Mouse (Mus musculus) hindbrain, postnatal 0 days (tissue): ENCODE measurements around the gene Ttll10. TPM values are rescaled to one million over a fixed set of nuclear protein-coding genes. Genes with fewer than 3 reads are reported as not detected.

ENCODE experiments used
- ATAC-seq: fragments of 200-750 bp; cut with Nextera tagmentation; 2 replicates; pipeline ENCODE4 v1.8.0; 2017; ENCODE audit warnings: mild to moderate bottlenecking, moderate TSS enrichment, moderate library complexity
- DNase-seq: peaks from one replicate; pipeline ENCODE4 v3.0.0-alpha.2; 2015; ENCODE audit warnings: low spot score
- H3K27ac ChIP-seq: fragments of 300-500 bp; sonication (generic); 2 replicates; pipeline ENCODE4 v1.5.1; 2014; ENCODE audit warnings: mild to moderate bottlenecking
- H3K27me3 ChIP-seq: fragments of 300-500 bp; sonication (generic); 2 replicates; pipeline ENCODE4 v1.6.1; 2014; ENCODE audit warnings: low read length, mixed read lengths; ENCODE audit not compliant: insufficient read depth
- H3K36me3 ChIP-seq: fragments of 300-500 bp; sonication (generic); 2 replicates; pipeline ENCODE4 v1.6.1; 2014; ENCODE audit warnings: low read length, mixed read lengths; ENCODE audit not compliant: insufficient read depth
- H3K4me1 ChIP-seq: fragments of 300-500 bp; sonication (generic); 2 replicates; pipeline ENCODE4 v1.6.1; 2014; ENCODE audit warnings: antibody characterized with exemption, low read length, mixed read lengths; ENCODE audit not compliant: insufficient read depth
- H3K4me2 ChIP-seq: fragments of 300-500 bp; sonication (generic); 2 replicates; pipeline ENCODE4 v1.6.1; 2014; ENCODE audit warnings: low read depth, mild to moderate bottlenecking, low read length, moderate library complexity, mixed read lengths
- H3K4me3 ChIP-seq: fragments of 300-500 bp; sonication (generic); 2 replicates; pipeline ENCODE4 v1.5.1; 2014; ENCODE audit warnings: low read length
- H3K9ac ChIP-seq: fragments of 300-500 bp; sonication (generic); replicated peaks from 2 replicates; pipeline ENCODE4 v1.6.1; 2014; ENCODE audit warnings: mild to moderate bottlenecking, low read length, moderate library complexity, mixed read lengths
- H3K9me3 ChIP-seq: fragments of 300-500 bp; sonication (generic); 2 replicates; pipeline ENCODE4 v1.6.1; 2016; ENCODE audit warnings: low read length, mixed read lengths
- CTCF ChIP-seq: IDR thresholded peaks from 2 replicates; pipeline ENCODE4 v1.5.1; 2016; ENCODE audit warnings: antibody characterized with exemption, control low read depth, low read depth
- WGBS: fragments of 180-500 bp; shearing (Covaris S2); extraction: QIAGEN DNeasy Blood & Tissue Kit; methylation state at CpG from one replicate; pipeline ENCODE4 v1.1.7; 2014; 5-methylcytosine and 5-hydroxymethylcytosine counted together
- polyA plus RNA-seq: library from polyadenylated mRNA; unstranded; fragments of >200 nt; fragmentation: Nextera tagmentation; extraction: Ambion mirVana; gene quantifications from 2 replicates; pipeline ENCODE4 v1.2.1, GENCODE M21; 2015
- total RNA-seq: library from RNA; depleted of rRNA; stranded (reverse); fragments of >200 nt; gene quantifications from 2 replicates; pipeline ENCODE4 v1.2.3, GENCODE M21; 2014

The Ttll10 gene
- total and polyA plus RNA-seq, 2 experiments from 2014 or later: 0.08 to 0.26 TPM

GRCm38 (mm10) chr4:156055173-156055572, 4.0 kb downstream of the Ttll10 start:
- 92% methylated on average over 5 of the region's 5 CpGs for WGBS

GRCm38 (mm10) chr4:156054606-156055005, 4.6 kb downstream of the Ttll10 start:
- ATAC-seq: no peak
- TF ChIP-seq CTCF: no peak
- no peak for DNase-seq
- Histone ChIP-seq H3K4me2 (no peak overlapping the region), H3K9ac (no peak overlapping the region), H3K27ac (no peak overlapping the region), H3K4me1 (no peaks in the 10 kb centered on the region), H3K36me3 (no peaks in the 10 kb centered on the region), H3K27me3 (no peaks in the 10 kb centered on the region), H3K9me3 (no peaks in the 10 kb centered on the region), H3K4me3 (no peak overlapping the region)
- 91% methylated on average over 6 of the region's 6 CpGs for WGBS

More at GRCm38 (mm10) chr4:156055173-156055572, 4.0 kb downstream of the Ttll10 start:
- no peak for TF ChIP-seq CTCF
- Histone ChIP-seq H3K9me3 (no peaks in the 10 kb centered on the region), H3K27ac (no peak overlapping the region), H3K4me3 (no peak overlapping the region), H3K4me1 (no peaks in the 10 kb centered on the region), H3K36me3 (no peaks in the 10 kb centered on the region), H3K4me2 (no peak overlapping the region), H3K27me3 (no peaks in the 10 kb centered on the region), H3K9ac (no peak overlapping the region)
- ATAC-seq: no peak
- DNase-seq: no peak

- H3K4me2 ChIP-seq: no peak overlapping the region
- no peaks in the 10 kb centered on the region for H3K4me1 ChIP-seq
- no peak overlapping the region for H3K9ac ChIP-seq
- DNase-seq: no peak
- ATAC-seq: no peak
- H3K27ac ChIP-seq: no peak overlapping the region
- WGBS: 87% methylated on average over 4 of the region's 4 CpGs
- no peak for TF ChIP-seq CTCF
- no peaks in the 10 kb centered on the region for H3K36me3 ChIP-seq
- H3K27me3 ChIP-seq: no peaks in the 10 kb centered on the region
- no peaks in the 10 kb centered on the region for H3K9me3 ChIP-seq
- no peak overlapping the region for H3K4me3 ChIP-seq
Observed at GRCm38 (mm10) chr4:156054130-156054529, 5.1 kb downstream of the Ttll10 start.

- ATAC-seq (no peak), DNase-seq (no peak)
- Histone ChIP-seq H3K4me2 (no peak overlapping the region), H3K27me3 (no peaks in the 10 kb centered on the region), H3K9ac (no peak overlapping the region), H3K4me1 (no peaks in the 10 kb centered on the region), H3K36me3 (no peaks in the 10 kb centered on the region), H3K4me3 (no peak overlapping the region), H3K27ac (no peak overlapping the region), H3K9me3 (no peaks in the 10 kb centered on the region)
- WGBS: 83% methylated on average over 4 of the region's 4 CpGs
- no peak for TF ChIP-seq CTCF
Observed at GRCm38 (mm10) chr4:156053113-156053512, 6.1 kb downstream of the Ttll10 start.

GRCm38 (mm10) chr4:156050391-156050980, 8.7 kb downstream of the Ttll10 start:
- no peak for TF ChIP-seq CTCF

GRCm38 (mm10) chr4:156049779-156050178, 9.4 kb downstream of the Ttll10 start:
- Histone ChIP-seq H3K9ac (no peak overlapping the region), H3K4me2 (no peak overlapping the region), H3K4me1 (no peaks in the 10 kb centered on the region), H3K27ac (no peak overlapping the region), H3K4me3 (no peak overlapping the region), H3K27me3 (no peaks in the 10 kb centered on the region), H3K9me3 (no peaks in the 10 kb centered on the region), H3K36me3 (no peaks in the 10 kb centered on the region)
- ATAC-seq: no peak
- DNase-seq: no peak
- no peak for TF ChIP-seq CTCF
- 84% methylated on average over 3 of the region's 3 CpGs for WGBS

More at GRCm38 (mm10) chr4:156050391-156050980, 8.7 kb downstream of the Ttll10 start:
- Histone ChIP-seq H3K4me2 (no peak overlapping the region), H3K4me3 (no peak overlapping the region), H3K4me1 (no peaks in the 10 kb centered on the region), H3K9ac (no peak overlapping the region), H3K36me3 (no peaks in the 10 kb centered on the region), H3K27ac (no peak overlapping the region), H3K9me3 (no peaks in the 10 kb centered on the region), H3K27me3 (no peaks in the 10 kb centered on the region)
- DNase-seq (peak; percentile 14), ATAC-seq (peak; percentile 35; the same call in 1 of the 2 replicates)
- WGBS: 67% methylated on average over 6 of the region's 6 CpGs

GRCm38 (mm10) chr4:156044754-156045153, 14.5 kb downstream of the Ttll10 start:
- 77% methylated on average over 5 of the region's 5 CpGs for WGBS
- Histone ChIP-seq H3K4me3 (no peak overlapping the region), H3K4me1 (no peaks in the 10 kb centered on the region), H3K4me2 (no peak overlapping the region), H3K36me3 (no peaks in the 10 kb centered on the region), H3K9me3 (no peaks in the 10 kb centered on the region), H3K27me3 (no peaks in the 10 kb centered on the region), H3K9ac (no peak overlapping the region), H3K27ac (no peak overlapping the region)
- ATAC-seq (no peak), DNase-seq (no peak)
- TF ChIP-seq CTCF: no peak
